12 mouse cellular contexts compared by ENCODE assay signal in the genomic region with DNA sequence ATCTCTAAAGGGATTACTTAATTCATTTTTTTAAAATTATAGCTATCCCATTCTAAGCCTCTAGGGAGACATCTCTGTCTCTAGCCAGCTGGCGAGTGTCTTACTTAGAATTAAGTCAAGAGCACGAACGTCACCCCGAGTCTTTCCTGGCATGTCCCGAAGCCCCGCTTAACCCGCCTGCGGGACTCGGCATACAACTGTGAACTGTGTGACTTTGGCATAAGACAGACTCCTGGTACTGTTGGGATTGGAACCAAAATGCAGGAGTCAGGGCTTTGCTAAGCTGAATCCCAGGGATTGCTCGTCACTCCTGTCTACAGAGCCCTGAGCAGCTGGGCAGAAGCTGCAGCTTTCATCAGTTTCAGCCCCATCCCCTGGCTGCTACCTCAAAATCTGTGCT. TPM values are rescaled to one million over a fixed set of nuclear protein-coding genes. Genes with fewer than 3 reads are reported as not detected.
DNase-seq lines count a peak whose midpoint lies in the region; ATAC-seq lines count a peak whose summit lies in the region.
"Had no signal": no experiment of that assay in that cellular context is flagged by ENCODE, and none has a peak within 500 bp of the region (broad histone marks: within the 10 kb centered on the region; RNA-seq: fewer than 3 reads in every experiment).

No protein-coding gene starts in this region.

- H3K27ac ChIP-seq in embryonic facial prominence, embryonic 13.5 days: no peak overlapping the region
- H3K27ac ChIP-seq in embryonic facial prominence, embryonic 10.5 days (replicated peaks): no peak overlapping the region
- H3K27ac ChIP-seq in limb, embryonic 11.5 days (replicated peaks; ENCODE audit: low read depth, low read length): no peak overlapping the region
- no peak overlapping the region for H3K27ac ChIP-seq in limb, embryonic 10.5 days
- H3K27ac ChIP-seq in hindbrain, embryonic 14.5 days: peak overlapping the region; percentile 78
- H3K27ac ChIP-seq in neural tube, embryonic 13.5 days (replicated peaks): peak overlapping the region; percentile 59
- H3K27ac ChIP-seq: liver, embryonic 14.5 days had no signal

- peaks cover 62% of the 10 kb centered on the region for H3K27me3 ChIP-seq in embryonic facial prominence, embryonic 13.5 days
- peaks cover 66% of the 10 kb centered on the region for H3K27me3 ChIP-seq in embryonic facial prominence, embryonic 10.5 days (replicated peaks; ENCODE audit: low read depth, poor library complexity, severe bottlenecking)
- H3K27me3 ChIP-seq in limb, embryonic 11.5 days (ENCODE audit: control insufficient read depth, insufficient read depth, low read length): peaks cover 32% of the 10 kb centered on the region
- H3K27me3 ChIP-seq in limb, embryonic 10.5 days (ENCODE audit: low read depth, poor library complexity, severe bottlenecking): peaks cover 69% of the 10 kb centered on the region
- peaks cover 43% of the 10 kb centered on the region for H3K27me3 ChIP-seq in hindbrain, embryonic 14.5 days (ENCODE audit: control insufficient read depth, insufficient read depth, low read length)
- peaks cover 52% of the 10 kb centered on the region for H3K27me3 ChIP-seq in neural tube, embryonic 13.5 days

- H3K9me3 ChIP-seq in embryonic facial prominence, embryonic 13.5 days: no peaks in the 10 kb centered on the region
- H3K9me3 ChIP-seq in embryonic facial prominence, embryonic 10.5 days: no peaks in the 10 kb centered on the region
- H3K9me3 ChIP-seq in limb, embryonic 11.5 days (ENCODE audit: control insufficient read depth, low read length): no peaks in the 10 kb centered on the region
- H3K9me3 ChIP-seq in limb, embryonic 10.5 days (replicated peaks): no peaks in the 10 kb centered on the region
- no peaks in the 10 kb centered on the region for H3K9me3 ChIP-seq in hindbrain, embryonic 14.5 days (ENCODE audit: control insufficient read depth, low read length)
- H3K9me3 ChIP-seq in neural tube, embryonic 13.5 days: no peaks in the 10 kb centered on the region

- H3K36me3 ChIP-seq in embryonic facial prominence, embryonic 13.5 days: no peaks in the 10 kb centered on the region
- no peaks in the 10 kb centered on the region for H3K36me3 ChIP-seq in embryonic facial prominence, embryonic 10.5 days (replicated peaks)
- H3K36me3 ChIP-seq in limb, embryonic 11.5 days (ENCODE audit: control insufficient read depth, insufficient read depth, low read length): no peaks in the 10 kb centered on the region
- H3K36me3 ChIP-seq in limb, embryonic 10.5 days: no peaks in the 10 kb centered on the region
- H3K36me3 ChIP-seq in hindbrain, embryonic 14.5 days (replicated peaks; ENCODE audit: control insufficient read depth, insufficient read depth): no peaks in the 10 kb centered on the region
- no peaks in the 10 kb centered on the region for H3K36me3 ChIP-seq in neural tube, embryonic 13.5 days

- peaks cover 11% of the 10 kb centered on the region for H3K4me1 ChIP-seq in embryonic facial prominence, embryonic 13.5 days
- peaks cover 26% of the 10 kb centered on the region for H3K4me1 ChIP-seq in embryonic facial prominence, embryonic 10.5 days
- H3K4me1 ChIP-seq in limb, embryonic 11.5 days (ENCODE audit: control insufficient read depth, insufficient read depth, low read length): peaks cover 4% of the 10 kb centered on the region; the same call in 1 of the 2 replicates
- H3K4me1 ChIP-seq in limb, embryonic 10.5 days: peaks cover 22% of the 10 kb centered on the region
- H3K4me1 ChIP-seq in hindbrain, embryonic 14.5 days (replicated peaks; ENCODE audit: control insufficient read depth, insufficient read depth, low read length): peaks cover 12% of the 10 kb centered on the region; the same call in 1 of the 2 replicates
- H3K4me1 ChIP-seq in neural tube, embryonic 13.5 days (replicated peaks): peaks cover 44% of the 10 kb centered on the region

- no peak overlapping the region for H3K9ac ChIP-seq in embryonic facial prominence, embryonic 13.5 days
- H3K9ac ChIP-seq in limb, embryonic 11.5 days (ENCODE audit: low read length): no peak overlapping the region
- H3K9ac ChIP-seq in hindbrain, embryonic 14.5 days: peak overlapping the region; percentile 62
- H3K9ac ChIP-seq in neural tube, embryonic 13.5 days: peak overlapping the region; percentile 72
- H3K9ac ChIP-seq: liver, embryonic 14.5 days had no signal

- no peak for ATAC-seq in embryonic facial prominence, embryonic 13.5 days (ENCODE audit: insufficient number of reproducible peaks, insufficient read depth, low FRiP score, low TSS enrichment, low read depth)
- ATAC-seq in limb, embryonic 11.5 days (ENCODE audit: insufficient number of reproducible peaks, low FRiP score, low TSS enrichment, low read depth): no peak
- ATAC-seq in hindbrain, embryonic 14.5 days (ENCODE audit: low FRiP score): no peak; the same call in 1 of the 2 replicates
- peak; percentile 62; the same call in 1 of the 2 replicates for ATAC-seq in neural tube, embryonic 13.5 days (ENCODE audit: low read depth)
- ATAC-seq: inflammation-experienced regulatory T-cells, adult 6 months had no signal

- peak overlapping the region; percentile 34; the same call in 1 of the 2 replicates for H3K4me3 ChIP-seq in embryonic facial prominence, embryonic 13.5 days
- no peak overlapping the region for H3K4me3 ChIP-seq in embryonic facial prominence, embryonic 10.5 days
- no peak overlapping the region for H3K4me3 ChIP-seq in limb, embryonic 11.5 days (ENCODE audit: low read depth, low read length)
- H3K4me3 ChIP-seq in limb, embryonic 10.5 days: no peak overlapping the region
- peak overlapping the region; percentile 43 for H3K4me3 ChIP-seq in hindbrain, embryonic 14.5 days (replicated peaks; ENCODE audit: low read length)
- H3K4me3 ChIP-seq in neural tube, embryonic 13.5 days: peak overlapping the region; percentile 48
- H3K4me3 ChIP-seq: erythroblast, embryonic 14.5 days had no signal

- no peak for DNase-seq in embryonic facial prominence, embryonic 10.5 days (ENCODE audit: low spot score)
- DNase-seq in limb, embryonic 11.5 days (ENCODE audit: low spot score): no peak
- no peak for DNase-seq in limb, embryonic 10.5 days (ENCODE audit: low spot score)
- no peak for DNase-seq in hindbrain, embryonic 14.5 days (ENCODE audit: low spot score)
- no peak for DNase-seq in MN1 (ENCODE audit: low spot score)
- DNase-seq in kidney, postnatal 25 days: no peak
- DNase-seq: adrenal gland, postnatal 14 days had no signal

- H3K4me2 ChIP-seq in embryonic facial prominence, embryonic 13.5 days: no peak overlapping the region
- H3K4me2 ChIP-seq in limb, embryonic 11.5 days (ENCODE audit: low read depth, severe bottlenecking): peak overlapping the region; percentile 7; the same call in 1 of the 2 replicates
- peak overlapping the region; percentile 77 for H3K4me2 ChIP-seq in hindbrain, embryonic 14.5 days (replicated peaks)
- peak overlapping the region; percentile 85 for H3K4me2 ChIP-seq in neural tube, embryonic 13.5 days

- WGBS in embryonic facial prominence, embryonic 13.5 days: 56% methylated on average over 10 of the region's 10 CpGs
- WGBS in embryonic facial prominence, embryonic 10.5 days: 59% methylated on average over 10 of the region's 10 CpGs
- 69% methylated on average over 10 of the region's 10 CpGs for WGBS in limb, embryonic 11.5 days
- 75% methylated on average over 10 of the region's 10 CpGs for WGBS in limb, embryonic 10.5 days
- 34% methylated on average over 10 of the region's 10 CpGs for WGBS in hindbrain, embryonic 14.5 days
- WGBS in neural tube, embryonic 13.5 days: 35% methylated on average over 10 of the region's 10 CpGs

RNA-seq across cellular contexts. Expression of a gene that starts 2.4 kb away (rescaled TPM):
- 8.1 and 10.2 TPM in 2 replicates for polyA plus RNA-seq in embryonic facial prominence, embryonic 13.5 days (2015; fragmentation: Nextera tagmentation; extraction: Ambion mirVana)
- 0.28 and 0.44 TPM in 2 replicates for polyA plus RNA-seq in embryonic facial prominence, embryonic 10.5 days (2016; fragmentation: Nextera tagmentation; extraction: Ambion mirVana)
- 5.8 and 7.3 TPM in 2 replicates for polyA plus RNA-seq in limb, embryonic 11.5 days (2014; fragmentation: Nextera tagmentation; extraction: Ambion mirVana)
- polyA plus RNA-seq in limb, embryonic 10.5 days (2016; fragmentation: Nextera tagmentation; extraction: Ambion mirVana): 0.41 and 2.2 TPM in 2 replicates
- polyA plus RNA-seq in hindbrain, embryonic 14.5 days (2014; fragmentation: Nextera tagmentation; extraction: Ambion mirVana): 35.2 and 44.7 TPM in 2 replicates
- 23.7 and 24.6 TPM in 2 replicates for polyA plus RNA-seq in neural tube, embryonic 13.5 days (2015; fragmentation: Nextera tagmentation; extraction: Ambion mirVana)

Comparison
In these comparisons a context has a peak if more than half of its experiments do, and no peak if none do; other contexts are left out.
1. H3K4me3 ChIP-seq: peak in embryonic facial prominence, embryonic 13.5 days (single experiment), hindbrain, embryonic 14.5 days (single experiment) and neural tube, embryonic 13.5 days (single experiment); none in embryonic facial prominence, embryonic 10.5 days (single experiment), limb, embryonic 11.5 days (single experiment) and limb, embryonic 10.5 days (single experiment).
2. H3K27ac ChIP-seq: peak in hindbrain, embryonic 14.5 days (single experiment) and neural tube, embryonic 13.5 days (single experiment); none in embryonic facial prominence, embryonic 13.5 days (single experiment), embryonic facial prominence, embryonic 10.5 days (single experiment), limb, embryonic 11.5 days (single experiment) and limb, embryonic 10.5 days (single experiment).
3. H3K9ac ChIP-seq: peak in hindbrain, embryonic 14.5 days (single experiment) and neural tube, embryonic 13.5 days (single experiment); none in embryonic facial prominence, embryonic 13.5 days (single experiment) and limb, embryonic 11.5 days (single experiment).